Mouse (Mus musculus): ENCODE measurements at regions not wholly inside any gene's neighbourhood (a gene's known extent, or its start where the extent isn't known, plus 50 kb on each side); places are given as distances from the start of the nearest gene placed in this dataset.

GRCm38 (mm10) chr12:107307094-107307740 is 181.2 kb upstream of the 3110018I06Rik start:
- TF ChIP-seq ZNF384 (IDR thresholded peaks at IDR 0.05; ENCODE audit: low read depth, low read length): no peak
- TF ChIP-seq CHD2 (IDR thresholded peaks at IDR 0.05; ENCODE audit: low read depth, low read length): no peak
- TF ChIP-seq ZC3H11A (IDR thresholded peaks at IDR 0.05; ENCODE audit: borderline replicate concordance, low read depth, low read length): no peak
- no peak for TF ChIP-seq HCFC1 (IDR thresholded peaks at IDR 0.05; ENCODE audit: borderline replicate concordance, insufficient read depth, low read length)

All from ES-E14 (cell line).